Mouse (Mus musculus): ENCODE measurements around the gene Stat6. TPM values are rescaled to one million over a fixed set of nuclear protein-coding genes. Genes with fewer than 3 reads are reported as not detected.

Gene Stat6
- polyA plus RNA-seq, 1 experiment from 2014 or later: 2.7 TPM

- WGBS: 77% methylated on average over 6 of the region's 6 CpGs
- no peak for ATAC-seq
- peak overlapping the region; percentile 88 for H3K4me2 ChIP-seq
- peaks cover 74% of the 10 kb centered on the region for H3K4me1 ChIP-seq
- no peak overlapping the region for H3K27ac ChIP-seq
- H3K27me3 ChIP-seq: no peaks in the 10 kb centered on the region
- H3K4me3 ChIP-seq: peak overlapping the region; percentile 88; the same call in 1 of the 2 replicates
- H3K36me3 ChIP-seq (ENCODE audit: poor library complexity, severe bottlenecking): peaks cover 4% of the 10 kb centered on the region; the same call in 1 of the 2 replicates
- H3K9me3 ChIP-seq (replicated peaks): no peaks in the 10 kb centered on the region
- H3K9ac ChIP-seq: peak overlapping the region; percentile 22; the same call in 1 of the 2 replicates
These were observed 24.6 kb upstream of the Stat6 start for GRCm38 (mm10) chr10:127618173-127618572.

GRCm38 (mm10) chr10:127619119-127619721, 23.6 kb upstream of the Stat6 start:
- Histone ChIP-seq H3K4me3 (peak overlapping the region; percentile 88), H3K4me1 (peaks cover 66% of the 10 kb centered on the region), H3K36me3 (ENCODE audit: poor library complexity, severe bottlenecking) (peaks cover 4% of the 10 kb centered on the region; the same call in 1 of the 2 replicates), H3K4me2 (peak overlapping the region; percentile 88), H3K9me3 (replicated peaks) (no peaks in the 10 kb centered on the region), H3K27ac (no peak overlapping the region), H3K27me3 (no peaks in the 10 kb centered on the region), H3K9ac (peak overlapping the region; percentile 95)
- WGBS: 33% methylated on average over 8 of the region's 8 CpGs
- no peak for ATAC-seq

- H3K4me3 ChIP-seq: peak overlapping the region; percentile 88
- H3K9ac ChIP-seq: peak overlapping the region; percentile 95
- WGBS: 0% methylated on average over 11 of the region's 12 CpGs
- peaks cover 4% of the 10 kb centered on the region; the same call in 1 of the 2 replicates for H3K36me3 ChIP-seq (ENCODE audit: poor library complexity, severe bottlenecking)
- H3K4me2 ChIP-seq: peak overlapping the region; percentile 88
- no peaks in the 10 kb centered on the region for H3K27me3 ChIP-seq
- H3K4me1 ChIP-seq: peaks cover 59% of the 10 kb centered on the region
- H3K27ac ChIP-seq: peak overlapping the region; percentile 89
- H3K9me3 ChIP-seq (replicated peaks): no peaks in the 10 kb centered on the region
- ATAC-seq: 0 out of 2 replicates have a peak, but pooled peaks have one; percentile 0
These were observed 22.8 kb upstream of the Stat6 start for GRCm38 (mm10) chr10:127619941-127620405.

- H3K27me3 ChIP-seq: no peaks in the 10 kb centered on the region
- peak within 1 kb of the TSS; percentile 92 for H3K27ac ChIP-seq
- no peaks in the 10 kb centered on the region for H3K9me3 ChIP-seq (replicated peaks)
- WGBS: under 1% methylated on average over 26 of the region's 32 CpGs
- H3K4me3 ChIP-seq: peak within 1 kb of the TSS; percentile 88
- peak within 1 kb of the TSS; percentile 95 for H3K9ac ChIP-seq
- peak within 1 kb of the TSS; percentile 88 for H3K4me2 ChIP-seq
- peaks cover 53% of the 10 kb centered on the region for H3K4me1 ChIP-seq
- peak; percentile 81 for ATAC-seq
- H3K36me3 ChIP-seq (ENCODE audit: poor library complexity, severe bottlenecking): peaks cover 4% of the 10 kb centered on the region; the same call in 1 of the 2 replicates
These were observed 22.2 kb upstream of the Stat6 start, which contains the start of gene Lrp1 for GRCm38 (mm10) chr10:127620406-127621190. TSS of gene Lrp1 (minus strand) at chr10:127621148.

GRCm38 (mm10) chr10:127621191-127622056, 21.4 kb upstream of the Stat6 start:
- Histone ChIP-seq H3K9me3 (replicated peaks) (no peaks in the 10 kb centered on the region), H3K4me1 (peaks cover 44% of the 10 kb centered on the region), H3K9ac (peak overlapping the region; percentile 73), H3K4me3 (peak overlapping the region; percentile 88), H3K36me3 (ENCODE audit: poor library complexity, severe bottlenecking) (peaks cover 4% of the 10 kb centered on the region; the same call in 1 of the 2 replicates), H3K4me2 (peak overlapping the region; percentile 88), H3K27ac (peak overlapping the region; percentile 92), H3K27me3 (no peaks in the 10 kb centered on the region)
- ATAC-seq: peak; percentile 88
- WGBS: 0% methylated on average over 34 of the region's 39 CpGs

GRCm38 (mm10) chr10:127622057-127622392, 20.8 kb upstream of the Stat6 start:
- Histone ChIP-seq H3K9me3 (replicated peaks) (0 out of 2 replicates have a peak, but pooled peaks cover 4% of the 10 kb centered on the region), H3K4me3 (peak overlapping the region; percentile 88), H3K27ac (peak overlapping the region; percentile 92), H3K4me2 (peak overlapping the region; percentile 88), H3K9ac (peak overlapping the region; percentile 73), H3K36me3 (ENCODE audit: poor library complexity, severe bottlenecking) (peaks cover 3% of the 10 kb centered on the region; the same call in 1 of the 2 replicates), H3K4me1 (peaks cover 40% of the 10 kb centered on the region), H3K27me3 (no peaks in the 10 kb centered on the region)
- WGBS: under 1% methylated on average over 13 of the region's 13 CpGs
- peak; percentile 23 for ATAC-seq

GRCm38 (mm10) chr10:127622661-127623060, 20.1 kb upstream of the Stat6 start:
- Histone ChIP-seq H3K4me3 (no peak overlapping the region), H3K27ac (no peak overlapping the region), H3K9me3 (replicated peaks) (0 out of 2 replicates have a peak, but pooled peaks cover 4% of the 10 kb centered on the region), H3K27me3 (no peaks in the 10 kb centered on the region), H3K9ac (no peak overlapping the region), H3K4me2 (no peak overlapping the region), H3K36me3 (ENCODE audit: poor library complexity, severe bottlenecking) (no peaks in the 10 kb centered on the region), H3K4me1 (peaks cover 33% of the 10 kb centered on the region)
- 64% methylated on average over 4 of the region's 4 CpGs for WGBS
- ATAC-seq: no peak

- 0 out of 2 replicates have a peak, but pooled peaks cover 4% of the 10 kb centered on the region for H3K9me3 ChIP-seq (replicated peaks)
- H3K4me3 ChIP-seq: no peak overlapping the region
- peaks cover 24% of the 10 kb centered on the region for H3K4me1 ChIP-seq
- H3K4me2 ChIP-seq: no peak overlapping the region
- no peak overlapping the region for H3K27ac ChIP-seq
- no peaks in the 10 kb centered on the region for H3K36me3 ChIP-seq (ENCODE audit: poor library complexity, severe bottlenecking)
- no peaks in the 10 kb centered on the region for H3K27me3 ChIP-seq
- WGBS: 90% methylated on average over 6 of the region's 6 CpGs
- H3K9ac ChIP-seq: no peak overlapping the region
- no peak for ATAC-seq
These were observed 19.2 kb upstream of the Stat6 start for GRCm38 (mm10) chr10:127623439-127624216.

- no peaks in the 10 kb centered on the region for H3K36me3 ChIP-seq (ENCODE audit: poor library complexity, severe bottlenecking)
- ATAC-seq: no peak
- 93% methylated on average over 3 of the region's 3 CpGs for WGBS
- H3K4me1 ChIP-seq: peaks cover 9% of the 10 kb centered on the region
- no peak overlapping the region for H3K4me2 ChIP-seq
- H3K9me3 ChIP-seq (replicated peaks): 0 out of 2 replicates have a peak, but pooled peaks cover 4% of the 10 kb centered on the region
- H3K9ac ChIP-seq: no peak overlapping the region
- no peaks in the 10 kb centered on the region for H3K27me3 ChIP-seq
- H3K4me3 ChIP-seq: no peak overlapping the region
- no peak overlapping the region for H3K27ac ChIP-seq
These were observed 16.4 kb upstream of the Stat6 start for GRCm38 (mm10) chr10:127626433-127626832.

GRCm38 (mm10) chr10:127631261-127632214, 11.2 kb upstream of the Stat6 start:
- no peak overlapping the region for H3K27ac ChIP-seq
- no peaks in the 10 kb centered on the region for H3K36me3 ChIP-seq (ENCODE audit: poor library complexity, severe bottlenecking)
- H3K9ac ChIP-seq: no peak overlapping the region
- WGBS: 87% methylated on average over 10 of the region's 10 CpGs
- ATAC-seq: no peak
- H3K4me2 ChIP-seq: no peak overlapping the region
- no peaks in the 10 kb centered on the region for H3K4me1 ChIP-seq
- no peak overlapping the region for H3K4me3 ChIP-seq
- H3K27me3 ChIP-seq: no peaks in the 10 kb centered on the region
- 0 out of 2 replicates have a peak, but pooled peaks cover 4% of the 10 kb centered on the region for H3K9me3 ChIP-seq (replicated peaks)

Data from forebrain, embryonic 13.5 days (tissue).